Mouse (Mus musculus) B cell, adult (primary cell): ENCODE data around the gene Gm10638. TPM values are rescaled to one million over a fixed set of nuclear protein-coding genes. Genes with fewer than 3 reads are reported as not detected.

Experiments used
- total RNA-seq: library from RNA; stranded (reverse); gene quantifications from 4 replicates; pipeline ENCODE4 v1.2.4, GENCODE M21; 2023; ENCODE audit not compliant: inconsistent age

Gm10638 gene
- 0.60 to 0.96 TPM (median 0.81 TPM) in 4 replicates for total RNA-seq

GRCm38 (mm10) chr8:86745221-86745934, at the start of gene Gm10638, which contains the start of gene Siah1a:
TSS of gene Gm10638 (plus strand) at chr8:86745699.
TSS of gene Siah1a (minus strand) at chr8:86745934.

Other genes with a start within 250 kb of the Gm10638 start
- gene Abcc12, start 165.0 kb upstream of the Gm10638 start, total RNA-seq: not detected in 4 replicates
- gene Lonp2, start 121.7 kb upstream of the Gm10638 start, total RNA-seq: 50.6 to 60.0 TPM (median 57.4 TPM) in 4 replicates
- gene Siah1a, start 235 bp downstream of the Gm10638 start, total RNA-seq: 15.5 to 19.1 TPM (median 18.0 TPM) in 4 replicates
- gene N4bp1, start 139.6 kb downstream of the Gm10638 start, total RNA-seq: 23.5 to 28.0 TPM (median 23.9 TPM) in 4 replicates